Mouse (Mus musculus) embryonic facial prominence, embryonic 14.5 days (tissue): ENCODE measurements around the gene Bcap29. TPM values are rescaled to one million over a fixed set of nuclear protein-coding genes. Genes with fewer than 3 reads are reported as not detected.
"Not testable (repeated sequence)": the region's sequence is repeated elsewhere in the genome, so short reads cannot be mapped to it uniquely, and the experiment has no call there.

ENCODE experiments used
- ATAC-seq: fragments of 200-750 bp; cut with Nextera tagmentation; 2 replicates; pipeline ENCODE4 v1.8.0; 2017; ENCODE audit warnings: low read depth, moderate number of reproducible peaks, moderate TSS enrichment
- DNase-seq: peaks from one replicate; pipeline ENCODE4 v3.0.0-alpha.2; 2015; ENCODE audit warnings: low spot score
- H3K27ac ChIP-seq: fragments of 300-500 bp; sonication (generic); replicated peaks from 2 replicates; pipeline ENCODE4 v1.5.1; 2014; ENCODE audit warnings: low read depth, mild to moderate bottlenecking, low read length, moderate library complexity
- H3K27me3 ChIP-seq: fragments of 300-500 bp; sonication (generic); replicated peaks from 2 replicates; pipeline ENCODE4 v1.6.1; 2014; ENCODE audit warnings: low read length; ENCODE audit not compliant: control insufficient read depth, insufficient read depth
- H3K36me3 ChIP-seq: fragments of 300-500 bp; sonication (generic); 2 replicates; pipeline ENCODE4 v1.6.1; 2014; ENCODE audit warnings: low read length, mixed read lengths; ENCODE audit not compliant: control insufficient read depth, insufficient read depth
- H3K4me1 ChIP-seq: fragments of 300-500 bp; sonication (generic); 2 replicates; pipeline ENCODE4 v1.6.1; 2014; ENCODE audit warnings: antibody characterized with exemption, low read length; ENCODE audit not compliant: control insufficient read depth, insufficient read depth
- H3K4me2 ChIP-seq: fragments of 300-500 bp; sonication (generic); 2 replicates; pipeline ENCODE4 v1.6.1; 2014; ENCODE audit warnings: low read depth, mild to moderate bottlenecking, low read length, moderate library complexity, mixed read lengths
- H3K4me3 ChIP-seq: fragments of 300-500 bp; sonication (generic); 2 replicates; pipeline ENCODE4 v1.5.1; 2014; ENCODE audit warnings: low read depth, mild to moderate bottlenecking, low read length
- H3K9ac ChIP-seq: fragments of 300-500 bp; sonication (generic); 2 replicates; pipeline ENCODE4 v1.6.1; 2014; ENCODE audit warnings: low read depth, mild to moderate bottlenecking, low read length, moderate library complexity, mixed read lengths
- H3K9me3 ChIP-seq: fragments of 300-500 bp; sonication (generic); 2 replicates; pipeline ENCODE4 v1.6.1; 2016; ENCODE audit warnings: low read length; ENCODE audit not compliant: control insufficient read depth
- WGBS: fragments of 180-500 bp; shearing (Covaris S2); extraction: QIAGEN DNeasy Blood & Tissue Kit; methylation state at CpG from one replicate; pipeline ENCODE4 v1.1.7; 2014; 5-methylcytosine and 5-hydroxymethylcytosine counted together
- polyA plus RNA-seq: library from polyadenylated mRNA; unstranded; fragments of >200 nt; fragmentation: Nextera tagmentation; extraction: Ambion mirVana; gene quantifications from 2 replicates; pipeline ENCODE4 v1.2.1, GENCODE M21; 2014

The Bcap29 gene
- polyA plus RNA-seq, 1 experiment from 2014 or later: 28.4 TPM

DNA sequence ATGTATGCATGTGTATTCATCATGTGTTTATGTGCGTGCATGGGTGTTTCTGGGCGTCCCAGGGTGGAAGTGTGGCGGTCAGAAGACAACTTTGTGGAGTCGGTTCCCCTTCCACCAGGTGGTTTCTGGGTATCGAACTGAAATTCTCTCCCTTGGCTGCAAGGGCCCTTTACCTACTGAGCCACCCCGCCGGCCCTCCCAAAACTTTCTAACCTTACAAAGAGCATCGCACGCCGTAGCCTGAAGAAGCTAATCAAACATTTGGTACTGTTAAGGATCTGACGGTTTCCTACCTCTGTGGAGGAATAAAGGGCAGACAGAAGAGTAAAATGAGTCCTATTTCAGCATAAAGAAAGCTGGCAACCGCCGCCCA, 502 bp downstream of the Bcap29 start:
- Histone ChIP-seq H3K4me2 (peak overlapping the region; percentile 88), H3K4me3 (peak overlapping the region; percentile 64), H3K27me3 (no peaks in the 10 kb centered on the region), H3K9ac (peak overlapping the region; percentile 83), H3K36me3 (no peaks in the 10 kb centered on the region), H3K27ac (peak overlapping the region; percentile 67; the same call in 1 of the 2 replicates), H3K4me1 (peaks cover 6% of the 10 kb centered on the region; the same call in 1 of the 2 replicates), H3K9me3 (no peaks in the 10 kb centered on the region)
- ATAC-seq (peak; percentile 23; the same call in 1 of the 2 replicates), DNase-seq (peak; percentile 26)
- WGBS: 8% methylated on average over 13 of the region's 13 CpGs

- H3K9ac ChIP-seq, ATAC-seq, DNase-seq, H3K9me3 ChIP-seq, H3K4me3 ChIP-seq, H3K27me3 ChIP-seq, H3K4me1 ChIP-seq, H3K27ac ChIP-seq, H3K4me2 ChIP-seq: not testable (repeated sequence)
- H3K36me3 ChIP-seq: peaks cover 19% of the 10 kb centered on the region; the same call in 1 of the 2 replicates
- 91% methylated on average over 9 of the region's 9 CpGs for WGBS
Measured at GRCm38 (mm10) chr12:31628396-31628795, 6.1 kb downstream of the Bcap29 start.

GRCm38 (mm10) chr12:31625016-31625415, 9.4 kb downstream of the Bcap29 start:
- ATAC-seq: no peak
- WGBS: 89% methylated on average over 1 of the region's 1 CpGs

GRCm38 (mm10) chr12:31620106-31620505, 14.4 kb downstream of the Bcap29 start:
- Histone ChIP-seq H3K9me3 (peaks cover 4% of the 10 kb centered on the region; the same call in 1 of the 2 replicates), H3K4me3 (no peak overlapping the region), H3K4me2 (no peak overlapping the region), H3K4me1 (no peaks in the 10 kb centered on the region), H3K36me3 (peaks cover 9% of the 10 kb centered on the region), H3K9ac (no peak overlapping the region), H3K27me3 (no peaks in the 10 kb centered on the region), H3K27ac (no peak overlapping the region)
- ATAC-seq (no peak), DNase-seq (peak; percentile 5)
- 82% methylated on average over 8 of the region's 8 CpGs for WGBS

More at GRCm38 (mm10) chr12:31625016-31625415, 9.4 kb downstream of the Bcap29 start:
- Histone ChIP-seq H3K27ac (no peak overlapping the region), H3K27me3 (no peaks in the 10 kb centered on the region), H3K4me2 (no peak overlapping the region), H3K4me3 (no peak overlapping the region), H3K9ac (no peak overlapping the region), H3K36me3 (peaks cover 19% of the 10 kb centered on the region; the same call in 1 of the 2 replicates), H3K9me3 (no peaks in the 10 kb centered on the region), H3K4me1 (no peaks in the 10 kb centered on the region)
- no peak for DNase-seq

DNA sequence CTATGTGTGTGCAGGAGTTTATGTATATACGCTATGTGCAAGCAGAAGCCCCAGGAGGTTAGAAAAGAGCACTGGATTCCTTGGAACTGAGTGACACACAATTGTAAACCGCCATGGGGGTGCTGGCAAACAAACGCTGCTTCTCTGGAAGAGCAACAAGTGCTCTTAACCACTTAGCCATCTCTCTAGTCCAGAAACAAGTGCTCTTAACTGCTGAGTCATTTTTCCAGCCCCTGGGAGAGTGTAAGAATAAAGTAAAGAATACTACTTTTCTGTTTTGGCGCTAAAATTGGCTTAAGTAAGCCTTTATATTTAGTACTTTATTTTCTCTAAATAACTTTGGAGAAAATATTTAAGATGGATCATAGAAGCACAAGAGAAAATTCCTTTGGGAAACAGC, 21.1 kb downstream of the Bcap29 start:
- H3K9me3 ChIP-seq: peaks cover 4% of the 10 kb centered on the region; the same call in 1 of the 2 replicates
- DNase-seq: no peak
- no peak overlapping the region for H3K4me2 ChIP-seq
- WGBS: 57% methylated on average over 4 of the region's 4 CpGs
- H3K36me3 ChIP-seq: peaks cover 18% of the 10 kb centered on the region
- H3K4me1 ChIP-seq: no peaks in the 10 kb centered on the region
- H3K9ac ChIP-seq: no peak overlapping the region
- no peak overlapping the region for H3K4me3 ChIP-seq
- H3K27me3 ChIP-seq: no peaks in the 10 kb centered on the region
- no peak for ATAC-seq
- H3K27ac ChIP-seq: no peak overlapping the region

- DNase-seq (no peak), ATAC-seq (no peak)
- Histone ChIP-seq H3K27ac (no peak overlapping the region), H3K9me3 (no peaks in the 10 kb centered on the region), H3K4me2 (no peak overlapping the region), H3K9ac (no peak overlapping the region), H3K27me3 (no peaks in the 10 kb centered on the region), H3K36me3 (no peaks in the 10 kb centered on the region), H3K4me3 (no peak overlapping the region), H3K4me1 (no peaks in the 10 kb centered on the region)
- 23% methylated on average over 3 of the region's 3 CpGs for WGBS
Measured at GRCm38 (mm10) chr12:31608138-31608537, 26.3 kb downstream of the Bcap29 start.

DNA sequence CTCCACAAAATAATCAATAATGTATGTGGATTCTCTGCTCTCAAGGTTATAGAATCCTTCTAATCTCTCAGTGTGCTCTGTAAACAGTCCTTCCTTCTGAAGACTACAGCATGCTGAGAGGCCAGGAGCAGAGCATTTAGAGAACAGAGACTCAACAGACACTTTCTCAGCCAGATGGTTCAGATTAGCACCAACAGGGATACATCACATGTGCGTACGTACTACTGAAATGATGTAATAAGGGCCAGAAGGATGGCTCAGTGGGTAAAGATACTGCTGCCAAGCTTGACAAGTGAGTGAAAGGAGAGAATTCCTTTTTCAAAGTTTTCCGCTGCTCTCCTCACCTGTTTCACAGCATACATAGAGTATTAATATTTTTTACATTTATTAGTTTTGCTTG, 29.6 kb downstream of the Bcap29 start:
- ATAC-seq (no peak), DNase-seq (peak; percentile 32)
- no peak overlapping the region for H3K4me2 ChIP-seq
- H3K9ac ChIP-seq: no peak overlapping the region
- no peaks in the 10 kb centered on the region for H3K27me3 ChIP-seq
- 59% methylated on average over 3 of the region's 3 CpGs for WGBS
- no peak overlapping the region for H3K4me3 ChIP-seq
- H3K4me1 ChIP-seq: no peaks in the 10 kb centered on the region
- no peak overlapping the region for H3K27ac ChIP-seq
- no peaks in the 10 kb centered on the region for H3K9me3 ChIP-seq
- H3K36me3 ChIP-seq: no peaks in the 10 kb centered on the region

GRCm38 (mm10) chr12:31603586-31603985, 30.9 kb downstream of the Bcap29 start:
- H3K27me3 ChIP-seq: no peaks in the 10 kb centered on the region
- H3K4me3 ChIP-seq: no peak overlapping the region
- no peaks in the 10 kb centered on the region for H3K4me1 ChIP-seq
- no peak overlapping the region for H3K4me2 ChIP-seq
- H3K36me3 ChIP-seq: no peaks in the 10 kb centered on the region
- DNase-seq (no peak), ATAC-seq (no peak)
- no peak overlapping the region for H3K9ac ChIP-seq
- WGBS: 78% methylated on average over 6 of the region's 6 CpGs
- H3K27ac ChIP-seq: no peak overlapping the region
- no peaks in the 10 kb centered on the region for H3K9me3 ChIP-seq

- Histone ChIP-seq H3K27ac (no peak overlapping the region), H3K4me3 (no peak overlapping the region), H3K9me3 (no peaks in the 10 kb centered on the region), H3K27me3 (no peaks in the 10 kb centered on the region), H3K9ac (no peak overlapping the region), H3K4me2 (no peak overlapping the region), H3K36me3 (no peaks in the 10 kb centered on the region; the same call in 1 of the 2 replicates), H3K4me1 (no peaks in the 10 kb centered on the region)
- no peak for ATAC-seq
- no peak for DNase-seq
- WGBS: 83% methylated on average over 3 of the region's 3 CpGs
Measured at GRCm38 (mm10) chr12:31594296-31594695, 40.2 kb downstream of the Bcap29 start.
